Mouse (Mus musculus) kidney, embryonic 14.5 days (tissue): Measurements from ENCODE around the gene Ptpn7. TPM values are rescaled to one million over a fixed set of nuclear protein-coding genes. Genes with fewer than 3 reads are reported as not detected.
A peak's percentile ranks its signal among the peaks of the same experiment; 100 is the strongest.
"Not testable (repeated sequence)": the region's sequence is repeated elsewhere in the genome, so short reads cannot be mapped to it uniquely, and the experiment has no call there.

Source experiments
- ATAC-seq: fragments of 200-750 bp; cut with Nextera tagmentation; 2 replicates; pipeline ENCODE4 v1.8.0; 2017; ENCODE audit warnings: moderate number of reproducible peaks, mild to moderate bottlenecking, moderate TSS enrichment, moderate library complexity; ENCODE audit not compliant: low FRiP score, low TSS enrichment
- H3K27ac ChIP-seq: fragments of 300-500 bp; sonication (generic); 2 replicates; pipeline ENCODE4 v1.5.1; 2014; ENCODE audit warnings: low read depth, mild to moderate bottlenecking, low read length, moderate library complexity, mixed read lengths
- H3K27me3 ChIP-seq: fragments of 300-500 bp; sonication (generic); 2 replicates; pipeline ENCODE4 v1.6.1; 2014; ENCODE audit warnings: mild to moderate bottlenecking, low read length; ENCODE audit not compliant: control insufficient read depth, insufficient read depth
- H3K36me3 ChIP-seq: fragments of 300-500 bp; sonication (generic); 2 replicates; pipeline ENCODE4 v1.6.1; 2014; ENCODE audit warnings: low read length, mixed read lengths; ENCODE audit not compliant: control insufficient read depth, insufficient read depth
- H3K4me1 ChIP-seq: fragments of 300-500 bp; sonication (generic); 2 replicates; pipeline ENCODE4 v1.6.1; 2014; ENCODE audit warnings: low read length, mixed read lengths; ENCODE audit not compliant: control insufficient read depth, insufficient read depth
- H3K4me2 ChIP-seq: fragments of 300-500 bp; sonication (generic); replicated peaks from 2 replicates; pipeline ENCODE4 v1.6.1; 2014; ENCODE audit warnings: low read depth, mild to moderate bottlenecking, low read length
- H3K4me3 ChIP-seq: fragments of 300-500 bp; sonication (generic); 2 replicates; pipeline ENCODE4 v1.5.1; 2014; ENCODE audit warnings: mild to moderate bottlenecking, low read length
- H3K9ac ChIP-seq: fragments of 300-500 bp; sonication (generic); 2 replicates; pipeline ENCODE4 v1.6.1; 2014; ENCODE audit warnings: low read depth, mild to moderate bottlenecking, low read length, moderate library complexity
- H3K9me3 ChIP-seq: fragments of 300-500 bp; sonication (generic); 2 replicates; pipeline ENCODE4 v1.6.1; 2016; ENCODE audit warnings: low read length; ENCODE audit not compliant: control insufficient read depth
- WGBS: fragments of 180-500 bp; shearing (Covaris S2); extraction: QIAGEN DNeasy Blood & Tissue Kit; methylation state at CpG from one replicate; pipeline ENCODE4 v1.1.7; 2014; 5-methylcytosine and 5-hydroxymethylcytosine counted together
- polyA plus RNA-seq: library from polyadenylated mRNA; unstranded; fragments of >200 nt; fragmentation: Nextera tagmentation; extraction: Ambion mirVana; gene quantifications from 2 replicates; pipeline ENCODE4 v1.2.1, GENCODE M21; 2014

Ptpn7 gene
- polyA plus RNA-seq, 1 experiment from 2014 or later = 0.83 TPM

- H3K36me3 ChIP-seq = no peaks in the 10 kb centered on the region
- no peak overlapping the region for H3K9ac ChIP-seq
- no peak for ATAC-seq
- H3K4me2 ChIP-seq = no peak overlapping the region
- H3K4me1 ChIP-seq = peaks cover 10% of the 10 kb centered on the region; the same call in 1 of the 2 replicates
- no peaks in the 10 kb centered on the region for H3K9me3 ChIP-seq
- no peaks in the 10 kb centered on the region for H3K27me3 ChIP-seq
- H3K27ac ChIP-seq = no peak overlapping the region
- H3K4me3 ChIP-seq = no peak overlapping the region
- WGBS = 88% methylated on average over 8 of the region's 8 CpGs
Observed at GRCm38 (mm10) chr1:135181880-135182623, 49.6 kb downstream of the Ptpn7 start.

DNA sequence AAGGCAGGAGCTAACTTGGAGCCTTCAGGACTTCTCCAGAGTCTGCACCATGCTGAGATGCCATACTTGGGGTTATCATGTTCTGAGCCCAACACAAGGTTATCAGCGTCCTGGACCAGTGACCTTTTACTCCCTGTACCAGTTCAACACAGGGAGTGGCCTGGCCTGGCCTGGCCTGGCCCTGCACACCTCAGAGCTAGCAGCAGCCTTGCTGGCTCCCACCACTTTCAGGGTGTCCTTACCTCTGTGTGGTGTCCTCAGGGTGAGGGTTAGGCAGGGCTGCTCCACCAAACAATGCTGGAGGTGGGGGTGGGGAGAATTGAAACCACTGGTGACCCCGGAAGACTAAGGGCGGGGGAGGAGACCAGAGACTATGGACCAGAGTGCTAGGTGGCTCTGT lies 50.5 kb downstream of the Ptpn7 start:
- no peak overlapping the region for H3K4me2 ChIP-seq
- no peaks in the 10 kb centered on the region for H3K27me3 ChIP-seq
- WGBS = 64% methylated on average over 3 of the region's 3 CpGs
- 0 out of 2 replicates have a peak, but pooled peaks have one; percentile 57 for ATAC-seq
- peaks cover 10% of the 10 kb centered on the region; the same call in 1 of the 2 replicates for H3K4me1 ChIP-seq
- no peak overlapping the region for H3K27ac ChIP-seq
- no peak overlapping the region for H3K9ac ChIP-seq
- no peaks in the 10 kb centered on the region for H3K9me3 ChIP-seq
- H3K4me3 ChIP-seq = no peak overlapping the region
- no peaks in the 10 kb centered on the region for H3K36me3 ChIP-seq

GRCm38 (mm10) chr1:135183448-135183847 lies 50.9 kb downstream of the Ptpn7 start:
- no peak overlapping the region for H3K4me2 ChIP-seq
- 0 out of 2 replicates have a peak, but pooled peaks have one; percentile 16 for ATAC-seq
- H3K4me3 ChIP-seq = no peak overlapping the region
- 60% methylated on average over 4 of the region's 4 CpGs for WGBS
- H3K36me3 ChIP-seq = no peaks in the 10 kb centered on the region
- peaks cover 10% of the 10 kb centered on the region; the same call in 1 of the 2 replicates for H3K4me1 ChIP-seq
- no peak overlapping the region for H3K9ac ChIP-seq
- no peaks in the 10 kb centered on the region for H3K27me3 ChIP-seq
- H3K27ac ChIP-seq = no peak overlapping the region
- no peaks in the 10 kb centered on the region for H3K9me3 ChIP-seq

DNA sequence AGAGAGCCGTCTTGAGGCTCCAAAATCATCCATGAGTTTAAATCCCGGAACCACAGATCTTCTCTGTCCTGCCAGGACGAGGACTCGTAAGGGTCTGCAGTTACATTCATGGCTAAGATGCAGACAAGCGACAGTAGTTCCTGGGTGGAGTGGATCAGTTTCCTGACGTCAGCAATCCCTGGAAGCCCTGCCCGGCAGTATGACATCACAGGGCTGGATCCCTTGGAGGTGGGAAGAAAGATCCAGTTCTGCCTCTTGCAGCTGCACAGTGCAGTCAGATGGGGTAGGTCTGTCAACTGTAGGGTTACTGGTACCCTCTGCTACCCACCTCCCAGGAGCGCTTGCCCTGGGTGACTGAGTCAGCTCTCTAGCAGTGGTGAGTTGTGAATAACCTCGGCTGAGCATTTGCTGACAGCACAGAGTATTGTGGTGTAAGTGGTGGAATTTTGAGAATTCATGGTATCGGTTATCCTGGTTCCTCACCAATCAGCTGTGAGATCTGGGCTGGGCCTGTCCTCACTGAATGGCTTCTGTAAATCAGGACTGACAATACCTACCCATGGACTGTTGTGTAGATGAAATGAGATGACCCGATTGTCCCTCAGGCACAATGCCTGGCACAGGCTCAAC lies 51.6 kb downstream of the Ptpn7 start:
- Histone ChIP-seq H3K4me2 (no peak overlapping the region), H3K4me1 (peaks cover 10% of the 10 kb centered on the region; the same call in 1 of the 2 replicates), H3K9me3 (no peaks in the 10 kb centered on the region), H3K4me3 (no peak overlapping the region), H3K9ac (no peak overlapping the region), H3K36me3 (no peaks in the 10 kb centered on the region), H3K27me3 (no peaks in the 10 kb centered on the region), H3K27ac (no peak overlapping the region)
- no peak for ATAC-seq
- 67% methylated on average over 11 of the region's 11 CpGs for WGBS

- H3K27ac ChIP-seq = no peak overlapping the region
- H3K4me1 ChIP-seq = peaks cover 10% of the 10 kb centered on the region; the same call in 1 of the 2 replicates
- H3K4me2 ChIP-seq = no peak overlapping the region
- H3K9me3 ChIP-seq = no peaks in the 10 kb centered on the region
- H3K4me3 ChIP-seq = no peak overlapping the region
- H3K9ac ChIP-seq = no peak overlapping the region
- H3K27me3 ChIP-seq = no peaks in the 10 kb centered on the region
- WGBS = 67% methylated on average over 5 of the region's 5 CpGs
- no peak for ATAC-seq
- no peaks in the 10 kb centered on the region for H3K36me3 ChIP-seq
Observed at GRCm38 (mm10) chr1:135185936-135186335, 53.4 kb downstream of the Ptpn7 start.

GRCm38 (mm10) chr1:135186427-135186826 lies 53.9 kb downstream of the Ptpn7 start:
- H3K9ac ChIP-seq = no peak overlapping the region
- no peak overlapping the region for H3K4me2 ChIP-seq
- no peaks in the 10 kb centered on the region for H3K36me3 ChIP-seq
- peaks cover 10% of the 10 kb centered on the region; the same call in 1 of the 2 replicates for H3K4me1 ChIP-seq
- H3K27me3 ChIP-seq = no peaks in the 10 kb centered on the region
- H3K9me3 ChIP-seq = no peaks in the 10 kb centered on the region
- H3K27ac ChIP-seq = no peak overlapping the region
- ATAC-seq = no peak
- no peak overlapping the region for H3K4me3 ChIP-seq
- WGBS = 49% methylated on average over 8 of the region's 8 CpGs

DNA sequence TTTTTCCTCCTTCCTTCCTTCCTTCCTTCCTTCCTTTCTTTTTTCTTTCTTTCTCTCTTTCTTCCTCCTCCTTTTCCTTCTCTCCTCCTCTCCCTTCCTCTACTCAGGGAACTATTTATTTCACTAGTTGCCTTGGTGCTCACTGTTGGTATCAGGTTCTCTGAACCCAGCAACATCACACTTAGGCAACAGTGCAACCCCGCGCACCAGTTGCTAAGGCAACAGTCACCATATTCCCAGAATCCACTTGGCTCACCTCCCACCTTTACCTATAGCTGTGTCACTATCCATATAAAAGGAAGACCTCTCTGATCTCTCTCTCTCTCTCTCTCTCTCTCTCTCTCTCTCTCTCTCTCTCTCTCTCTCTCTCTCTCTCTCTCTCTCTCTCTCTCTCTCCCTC lies 54.5 kb downstream of the Ptpn7 start:
- not testable (repeated sequence) for H3K4me1 ChIP-seq, H3K36me3 ChIP-seq, H3K9me3 ChIP-seq, H3K4me3 ChIP-seq, H3K27me3 ChIP-seq, H3K4me2 ChIP-seq, ATAC-seq, H3K9ac ChIP-seq, H3K27ac ChIP-seq
- 48% methylated on average over 2 of the region's 2 CpGs for WGBS

- H3K4me2 ChIP-seq = no peak overlapping the region
- H3K4me3 ChIP-seq = no peak overlapping the region
- WGBS = 59% methylated on average over 3 of the region's 3 CpGs
- H3K36me3 ChIP-seq = no peaks in the 10 kb centered on the region
- H3K9me3 ChIP-seq = no peaks in the 10 kb centered on the region
- ATAC-seq = no peak
- no peak overlapping the region for H3K9ac ChIP-seq
- H3K27me3 ChIP-seq = no peaks in the 10 kb centered on the region
- H3K27ac ChIP-seq = no peak overlapping the region
- H3K4me1 ChIP-seq = peaks cover 3% of the 10 kb centered on the region; the same call in 1 of the 2 replicates
Observed at GRCm38 (mm10) chr1:135188197-135188596, 55.7 kb downstream of the Ptpn7 start.

DNA sequence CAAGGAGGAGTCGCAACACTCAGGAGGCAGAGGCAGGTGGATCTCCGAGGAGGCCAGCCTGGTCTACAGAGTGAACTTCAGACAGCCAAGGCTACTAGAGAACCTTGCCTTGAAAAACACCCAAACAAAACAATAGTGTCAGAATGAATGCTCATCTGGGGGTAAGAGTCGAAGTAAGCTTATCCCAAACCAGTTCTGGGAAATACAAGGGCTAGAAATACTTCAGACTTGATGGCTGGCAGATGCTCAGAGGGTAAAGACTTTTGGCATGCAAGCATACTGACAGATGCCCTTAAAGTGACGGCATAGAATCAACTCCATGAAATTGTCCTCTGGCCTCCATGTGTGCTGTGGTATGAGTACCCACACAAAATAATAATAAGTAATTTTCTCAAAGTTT lies 56.7 kb downstream of the Ptpn7 start:
- no peak overlapping the region for H3K4me3 ChIP-seq
- H3K36me3 ChIP-seq = no peaks in the 10 kb centered on the region
- H3K27me3 ChIP-seq = no peaks in the 10 kb centered on the region
- H3K4me2 ChIP-seq = no peak overlapping the region
- H3K27ac ChIP-seq = no peak overlapping the region
- no peak overlapping the region for H3K9ac ChIP-seq
- H3K4me1 ChIP-seq = 0 out of 2 replicates have a peak, but pooled peaks cover under 1% of the 10 kb centered on the region
- WGBS = 90% methylated on average over 4 of the region's 4 CpGs
- H3K9me3 ChIP-seq = no peaks in the 10 kb centered on the region
- no peak for ATAC-seq
